14 mouse cellular contexts compared by ENCODE assay signal in the genomic region with DNA sequence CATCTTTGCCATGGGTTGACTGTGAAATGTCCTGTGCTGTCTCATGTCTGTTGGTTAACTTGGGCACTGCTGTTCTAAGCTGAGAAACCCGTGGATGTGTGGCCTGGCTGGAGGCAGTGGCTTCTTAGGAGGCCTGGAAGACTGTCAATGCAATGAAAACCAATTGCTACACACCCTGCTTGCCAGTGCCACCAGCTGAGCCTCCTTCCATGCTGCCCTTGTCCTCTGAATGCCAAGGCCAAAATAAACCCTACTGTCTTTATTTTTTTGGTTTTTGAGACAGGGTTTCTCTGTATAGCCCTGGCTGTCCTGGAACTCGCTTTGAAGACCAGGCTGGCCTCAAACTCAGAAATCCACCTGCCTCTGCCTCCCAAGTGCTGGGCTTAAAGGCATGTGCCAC.
"Had no signal": no experiment of that assay in that cellular context is flagged by ENCODE, and none has a peak within 500 bp of the region (broad histone marks: within the 10 kb centered on the region; RNA-seq: fewer than 3 reads in every experiment).

No protein-coding gene starts in this region.

- DNase-seq: gastrocnemius, postnatal 14 days; gastrocnemius, postnatal 36 days; heart, adult 11 months; heart, adult 2 months; heart, postnatal 14 days; heart, postnatal 36 days; kidney, adult 18-20 months; kidney, adult 8-10 months; kidney, postnatal 10 days; kidney, postnatal 25 days; kidney, postnatal 4 days; liver; liver, embryonic 13.5 days; liver, postnatal 0 days had no signal
